Mouse (Mus musculus) heart, adult 2 months (tissue): ENCODE results near the gene Wdr26. TPM values are rescaled to one million over a fixed set of nuclear protein-coding genes. Genes with fewer than 3 reads are reported as not detected.

ENCODE experiments used
- DNase-seq, 2 experiments: peaks; one replicate each; pipeline ENCODE4 v3.0.0; 2021
- H3K27ac ChIP-seq: fragments of 200-600 bp; 2 replicates; pipeline ENCODE4 v1.8.1; 2022
- H3K27me3 ChIP-seq: fragments of 200-500 bp; 2 replicates; pipeline ENCODE4 v1.6.1; 2012; ENCODE audit warnings: mild to moderate bottlenecking, low read length, inconsistent platforms, mixed read lengths; ENCODE audit not compliant: control insufficient read depth, insufficient read depth
- H3K36me3 ChIP-seq: fragments of 200-500 bp; 2 replicates; pipeline ENCODE4 v1.6.1; 2012; ENCODE audit warnings: low read length, inconsistent platforms; ENCODE audit not compliant: control insufficient read depth, insufficient read depth
- H3K4me1 ChIP-seq: fragments of 200-500 bp; 2 replicates; pipeline ENCODE4 v1.6.1; 2011; ENCODE audit warnings: low read length; ENCODE audit not compliant: control insufficient read depth, insufficient read depth
- H3K4me3 ChIP-seq: fragments of 200-600 bp; 2 replicates; pipeline ENCODE4 v1.8.1; 2022
- H3K79me2 ChIP-seq: fragments of 200-500 bp; replicated peaks from 2 replicates; pipeline ENCODE4 v1.6.1; 2012; ENCODE audit warnings: mild to moderate bottlenecking, inconsistent platforms, low read length, moderate library complexity, mixed read lengths; ENCODE audit not compliant: control insufficient read depth, insufficient read depth
- H3K9ac ChIP-seq: fragments of 200-500 bp; 2 replicates; pipeline ENCODE4 v1.6.1; 2012; ENCODE audit warnings: low read depth, mild to moderate bottlenecking, control low read depth, inconsistent platforms, low read length, mixed read lengths
- CTCF ChIP-seq: fragments of 200-600 bp; IDR thresholded peaks from 2 replicates; pipeline ENCODE4 v1.8.1; 2022; ENCODE audit warnings: antibody characterized with exemption, mild to moderate bottlenecking, moderate library complexity
- EP300 ChIP-seq: fragments of 200-500 bp; IDR thresholded peaks from 2 replicates; pipeline ENCODE4 v1.6.1; 2011; ENCODE audit warnings: low read depth, low read length, control low read depth; ENCODE audit not compliant: insufficient read depth
- POLR2A ChIP-seq: fragments of 200-500 bp; IDR thresholded peaks from 2 replicates; pipeline ENCODE4 v1.6.1; 2011; ENCODE audit warnings: mild to moderate bottlenecking, low read depth, low read length, control low read depth; ENCODE audit not compliant: insufficient read depth
- WGBS: fragments of 180-500 bp; shearing (Covaris S2); methylation state at CpG from one replicate; pipeline ENCODE4 v1.1.7; 2018; 5-methylcytosine and 5-hydroxymethylcytosine counted together
- intact Hi-C: fragments of 180-260 bp; cut with DNase I; formaldehyde crosslinking; loops from one replicate; pipeline ENCODE4 v1.15.1; 2025
- polyA plus RNA-seq: library from polyadenylated mRNA; depleted of rRNA; stranded (reverse); fragments of >200 nt; gene quantifications from 2 replicates; pipeline ENCODE4 v1.2.3, GENCODE M21; 2012
- total RNA-seq, 2 experiments: library from RNA; stranded (reverse); gene quantifications; 2 replicates each; pipeline ENCODE4 v1.2.3; 2021

Wdr26 gene
- total and polyA plus RNA-seq, 3 experiments, result 30.2 to 99.7 (median 86.3) TPM

DNA sequence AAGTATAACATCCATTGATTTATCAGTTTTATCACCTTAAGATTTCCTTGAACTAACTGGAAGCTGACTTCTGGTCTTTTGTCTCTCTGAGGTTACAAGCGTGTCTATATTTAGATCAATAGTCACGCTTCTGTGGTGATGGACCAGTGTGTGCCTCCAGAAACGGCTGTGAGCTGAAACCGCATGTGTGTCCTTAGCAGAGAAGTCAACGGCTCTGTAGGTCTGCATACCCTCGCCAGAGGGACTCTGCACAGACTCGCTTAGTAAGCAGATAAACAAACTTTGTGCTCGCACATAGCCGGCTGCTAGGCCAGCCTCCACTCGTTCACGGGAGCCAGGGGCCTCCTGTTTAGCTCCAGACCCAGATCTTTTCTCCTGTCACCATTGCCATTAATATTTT is 15.0 kb upstream of the Wdr26 start:
- Histone ChIP-seq H3K27me3 (no peaks in the 10 kb centered on the region), H3K36me3 (no peaks in the 10 kb centered on the region), H3K27ac (peak overlapping the region; percentile 69), H3K9ac (no peak overlapping the region), H3K4me1 (peaks cover 7% of the 10 kb centered on the region), H3K79me2 (no peaks in the 10 kb centered on the region), H3K4me3 (no peak overlapping the region)
- peak; percentile 43 to 53 for DNase-seq
- 45% methylated on average over 11 of the region's 11 CpGs for WGBS
- TF ChIP-seq POLR2A (peak; percentile 36; the same call in 1 of the 2 replicates), EP300 (no peak), CTCF (peak; percentile 19; the same call in 1 of the 2 replicates)
- intact Hi-C loops, result no loop called here

DNA sequence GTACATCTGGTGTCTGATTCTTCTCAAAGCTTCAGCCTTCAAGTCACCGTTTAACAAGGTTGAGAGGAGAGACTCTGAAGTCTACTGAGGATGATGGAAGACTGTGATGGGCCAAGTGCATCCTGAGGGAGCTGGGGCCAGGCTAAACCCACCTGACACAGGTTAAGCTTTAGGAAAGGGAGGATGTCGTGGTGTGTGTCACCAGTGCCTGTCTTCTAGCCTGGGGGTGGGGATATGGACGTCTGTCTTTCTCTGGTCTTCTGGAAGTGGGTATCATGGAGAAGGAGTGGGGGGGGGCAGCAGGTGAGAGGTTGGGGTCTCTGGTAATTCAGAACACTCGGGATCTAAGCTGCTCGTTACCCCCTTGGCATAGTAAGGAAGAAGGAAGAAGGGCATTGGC is 13.5 kb upstream of the Wdr26 start:
- no peaks in the 10 kb centered on the region for H3K79me2 ChIP-seq
- H3K9ac ChIP-seq, result no peak overlapping the region
- TF ChIP-seq EP300, result no peak
- TF ChIP-seq POLR2A, result no peak
- TF ChIP-seq CTCF, result no peak
- intact Hi-C loops, result no loop called here
- H3K36me3 ChIP-seq, result no peaks in the 10 kb centered on the region
- H3K27ac ChIP-seq, result no peak overlapping the region
- no peak overlapping the region for H3K4me3 ChIP-seq
- 78% methylated on average over 5 of the region's 5 CpGs for WGBS
- peaks cover 4% of the 10 kb centered on the region for H3K4me1 ChIP-seq
- DNase-seq, result no peak
- H3K27me3 ChIP-seq, result no peaks in the 10 kb centered on the region

DNA sequence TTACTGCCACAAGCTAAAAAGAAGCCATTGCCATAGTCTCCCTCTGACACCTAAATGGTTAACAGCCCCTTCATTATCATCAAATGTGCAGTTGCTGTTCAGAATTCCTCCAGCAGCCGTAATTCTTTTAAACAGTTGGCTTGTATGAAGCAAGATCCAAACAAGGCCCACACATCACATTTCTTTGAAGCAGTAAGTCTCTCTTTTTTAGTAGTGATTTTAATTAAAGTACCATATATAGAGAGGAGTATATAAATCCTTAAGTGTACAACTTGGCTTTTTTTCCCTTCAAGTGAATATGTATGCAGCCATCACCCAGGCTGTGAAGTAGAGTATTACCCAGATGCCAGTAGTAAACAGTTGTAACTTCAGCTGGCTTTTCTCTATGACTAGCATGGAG is 10.2 kb upstream of the Wdr26 start:
- no peak overlapping the region for H3K27ac ChIP-seq
- intact Hi-C loops, result no loop called here

DNA sequence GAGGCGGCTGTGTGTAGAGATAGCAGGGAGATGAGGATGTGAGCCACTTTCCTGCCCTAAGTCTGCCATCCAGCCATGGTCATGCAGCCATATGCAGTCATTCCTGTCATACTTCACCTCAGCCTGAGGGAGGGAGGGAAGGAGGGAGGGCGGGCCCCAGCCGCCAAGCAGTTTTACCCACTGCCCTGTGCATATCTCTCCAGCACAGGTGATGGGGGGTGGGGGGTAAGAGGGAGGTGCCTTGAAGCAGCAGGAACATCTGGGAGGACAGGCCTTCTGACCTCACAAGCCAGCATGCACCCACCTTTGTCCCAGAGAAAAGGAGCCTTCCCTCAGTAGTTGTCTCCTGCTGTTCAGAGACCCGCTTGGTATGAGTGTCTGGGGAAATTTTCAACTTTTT is 4.5 kb upstream of the Wdr26 start:
- H3K27me3 ChIP-seq, result no peaks in the 10 kb centered on the region
- H3K36me3 ChIP-seq, result peaks cover 4% of the 10 kb centered on the region
- no peak overlapping the region for H3K27ac ChIP-seq
- DNase-seq, result no peak
- H3K4me3 ChIP-seq, result no peak overlapping the region
- intact Hi-C loops, result no loop called here
- peaks cover 3% of the 10 kb centered on the region for H3K79me2 ChIP-seq
- H3K9ac ChIP-seq, result no peak overlapping the region
- TF ChIP-seq POLR2A (no peak), EP300 (no peak), CTCF (no peak)
- peaks cover 3% of the 10 kb centered on the region; the same call in 1 of the 2 replicates for H3K4me1 ChIP-seq
- WGBS, result 82% methylated on average over 4 of the region's 4 CpGs

More for the DNA sequence above, 10.2 kb upstream of the Wdr26 start:
- DNase-seq, result no peak
- no peaks in the 10 kb centered on the region for H3K27me3 ChIP-seq
- H3K79me2 ChIP-seq, result no peaks in the 10 kb centered on the region
- H3K4me3 ChIP-seq, result no peak overlapping the region
- H3K9ac ChIP-seq, result no peak overlapping the region
- WGBS, result 59% methylated on average over 1 of the region's 1 CpGs
- peaks cover 3% of the 10 kb centered on the region; the same call in 1 of the 2 replicates for H3K4me1 ChIP-seq
- TF ChIP-seq POLR2A (no peak), EP300 (no peak), CTCF (no peak)
- H3K36me3 ChIP-seq, result no peaks in the 10 kb centered on the region

DNA sequence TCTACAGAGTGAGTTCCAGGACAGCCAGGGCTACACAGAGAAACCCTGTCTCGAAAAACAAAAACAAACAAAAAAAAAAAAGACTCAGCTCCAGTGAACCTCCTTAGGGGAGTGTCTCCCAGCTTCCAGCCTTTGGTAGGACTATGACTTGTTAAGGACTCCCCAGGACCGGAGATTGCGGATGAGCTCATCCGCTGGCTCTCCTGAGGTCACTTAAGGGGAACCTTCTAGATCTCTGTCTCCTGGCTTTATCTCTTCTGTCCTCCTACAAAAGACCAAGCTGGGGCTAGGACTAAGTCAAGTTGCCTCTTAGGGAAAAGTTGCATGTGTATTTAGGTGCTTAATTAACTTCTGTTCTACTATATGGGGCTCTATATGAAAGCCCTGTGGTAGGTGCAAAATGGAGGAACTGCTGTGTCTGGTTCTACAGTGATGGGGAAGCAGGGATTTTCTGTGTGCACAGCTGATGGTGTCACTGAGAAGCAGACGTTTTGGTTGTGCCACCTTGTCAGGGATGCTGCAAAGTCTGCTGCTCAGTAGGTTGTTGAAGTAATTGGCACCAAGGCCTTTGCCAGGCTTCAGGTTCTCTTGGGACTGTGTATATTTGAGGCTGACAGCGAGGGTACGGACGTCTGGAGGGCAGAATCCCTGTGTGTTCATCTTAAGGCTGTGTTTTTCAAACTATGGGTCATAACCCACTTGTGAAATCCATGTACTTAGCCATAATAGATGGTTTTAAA is 2.7 kb upstream of the Wdr26 start:
- no peak overlapping the region for H3K9ac ChIP-seq
- WGBS, result 77% methylated on average over 8 of the region's 8 CpGs
- TF ChIP-seq CTCF, result no peak
- TF ChIP-seq POLR2A, result no peak
- no peak for TF ChIP-seq EP300
- no peak overlapping the region for H3K27ac ChIP-seq
- no peak overlapping the region for H3K4me3 ChIP-seq
- no peaks in the 10 kb centered on the region for H3K27me3 ChIP-seq
- no peak for DNase-seq
- H3K36me3 ChIP-seq, result peaks cover 8% of the 10 kb centered on the region
- peaks cover 4% of the 10 kb centered on the region; the same call in 1 of the 2 replicates for H3K4me1 ChIP-seq
- intact Hi-C loops, result no loop called here
- peaks cover 9% of the 10 kb centered on the region for H3K79me2 ChIP-seq

DNA sequence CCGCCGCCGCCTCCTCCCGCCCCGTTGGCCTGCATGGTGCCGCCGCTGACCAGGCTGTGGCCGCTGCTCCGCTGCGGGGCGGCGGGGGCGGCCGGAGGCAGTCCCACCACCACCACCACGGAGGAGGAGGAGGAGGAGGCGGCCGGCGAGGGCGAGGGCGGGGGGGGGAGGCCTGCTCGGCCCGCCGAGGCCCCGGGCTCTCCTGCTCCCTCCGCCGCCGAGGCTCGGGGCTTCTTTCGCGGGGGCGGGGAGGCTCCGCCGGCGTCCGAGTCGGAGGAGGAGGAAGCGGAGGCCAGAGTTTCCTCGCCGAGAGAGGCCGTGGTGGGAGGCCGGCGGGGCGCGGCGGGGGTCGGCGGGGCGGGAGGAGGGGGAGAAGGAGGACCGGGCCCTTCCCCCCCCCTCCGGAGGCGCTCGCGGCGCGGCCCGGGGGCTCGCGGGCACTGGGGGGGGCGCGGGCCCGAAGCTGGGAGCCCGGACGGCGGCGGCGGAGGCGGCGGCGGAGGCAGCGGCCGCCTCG is 340 bp downstream of the Wdr26 start:
- H3K4me3 ChIP-seq, result peak overlapping the region; percentile 79
- peaks cover 9% of the 10 kb centered on the region for H3K79me2 ChIP-seq
- H3K36me3 ChIP-seq, result peaks cover 21% of the 10 kb centered on the region
- intact Hi-C loops, result loop anchor here (2.0 kb wide), 1 partner anchor 67 kb away; the partner anchor contains the start of genes Cnih4 and Nvl
- peak in 1 of 2 experiments; percentile 75 for DNase-seq
- peak overlapping the region; percentile 97 for H3K9ac ChIP-seq
- 1% methylated on average over 41 of the region's 72 CpGs for WGBS
- peak overlapping the region; percentile 99 for H3K27ac ChIP-seq
- TF ChIP-seq CTCF (no peak), EP300 (no peak), POLR2A (no peak)
- H3K27me3 ChIP-seq, result no peaks in the 10 kb centered on the region
- peaks cover 5% of the 10 kb centered on the region; the same call in 1 of the 2 replicates for H3K4me1 ChIP-seq
